Mouse (Mus musculus) CH12.LX (cell line): ENCODE results near the gene Cramp1l. TPM values are rescaled to one million over a fixed set of nuclear protein-coding genes. Genes with fewer than 3 reads are reported as not detected.
A peak's percentile ranks its signal among the peaks of the same experiment; 100 is the strongest.

ENCODE experiments used
- DNase-seq: peaks from one replicate; pipeline ENCODE4 v3.0.0-alpha.2; 2013; ENCODE audit errors: extremely low read depth
- H3K27ac ChIP-seq: 2 replicates; pipeline ENCODE4 v1.5.1; 2012; ENCODE audit warnings: low read depth, mild to moderate bottlenecking, control low read depth, moderate library complexity; ENCODE audit not compliant: insufficient read depth
- H3K27me3 ChIP-seq: replicated peaks from 2 replicates; pipeline ENCODE3; 2012; ENCODE audit warnings: inconsistent platforms
- H3K36me3 ChIP-seq, 2 experiments: replicated peaks in 1 of 2; 2 replicates each; pipeline versions ENCODE3 to v1.6.1; 2012; ENCODE audit warnings: inconsistent platforms in 1 of 2, low read length in 1 of 2, mild to moderate bottlenecking in 1 of 2, mixed read lengths in 1 of 2, moderate library complexity in 1 of 2; ENCODE audit not compliant: control insufficient read depth in 1 of 2, insufficient read depth in 1 of 2
- H3K4me1 ChIP-seq, 2 experiments: 2 replicates each; pipeline ENCODE4 v1.6.1; 2012; ENCODE audit warnings: inconsistent platforms in 1 of 2, moderate library complexity in 1 of 2; ENCODE audit not compliant: insufficient read depth in 2 of 2, control insufficient read depth in 1 of 2
- H3K4me2 ChIP-seq: 2 replicates; pipeline ENCODE4 v1.6.1; 2012; ENCODE audit warnings: low read depth, mild to moderate bottlenecking, control low read depth; ENCODE audit not compliant: poor library complexity, insufficient read depth, severe bottlenecking
- H3K4me3 ChIP-seq, 3 experiments: fragments of 150-350 bp in 1 of 3; sonication (generic) in 1 of 3; replicated peaks in 1 of 3; 2 replicates each; pipeline versions ENCODE3 to v1.5.1; 2011 to 2012; ENCODE audit warnings: low read depth in 2 of 3, low read length in 2 of 3, mild to moderate bottlenecking in 2 of 3, moderate library complexity in 2 of 3, control low read depth in 1 of 3, improper control_type of control experiment in 1 of 3, inconsistent platforms in 1 of 3, mixed read lengths in 1 of 3; ENCODE audit not compliant: poor library complexity in 1 of 3
- H3K79me2 ChIP-seq: replicated peaks from 2 replicates; pipeline ENCODE4 v1.6.1; 2012; ENCODE audit warnings: mild to moderate bottlenecking, moderate library complexity; ENCODE audit not compliant: control insufficient read depth, poor library complexity, insufficient read depth, severe bottlenecking; ENCODE audit errors: extremely low read depth
- H3K9ac ChIP-seq: 2 replicates; pipeline ENCODE4 v1.6.1; 2012; ENCODE audit warnings: low read depth, mild to moderate bottlenecking, control low read depth, moderate library complexity; ENCODE audit not compliant: insufficient read depth
- H3K9me3 ChIP-seq: replicated peaks from 2 replicates; pipeline ENCODE3; 2012; ENCODE audit warnings: low read length, inconsistent platforms, mixed read lengths
- CHD1 ChIP-seq: IDR thresholded peaks from 2 replicates; pipeline ENCODE4 v1.6.1; 2012; ENCODE audit warnings: low read depth, low read length, improper control_type of control experiment, inconsistent platforms
- CTCF ChIP-seq, 2 experiments: IDR thresholded peaks in 1 of 2; conservative IDR thresholded peaks in 1 of 2; 2 replicates each; pipeline ENCODE4 v1.5.1; 2011 to 2012; ENCODE audit warnings: low read depth in 2 of 2, low read length in 2 of 2, improper control_type of control experiment in 1 of 2, inconsistent platforms in 1 of 2, mild to moderate bottlenecking in 1 of 2, moderate library complexity in 1 of 2
- E2F4 ChIP-seq: IDR thresholded peaks from 2 replicates; pipeline ENCODE4 v1.6.1; 2011; ENCODE audit warnings: low read depth, low read length, improper control_type of control experiment; ENCODE audit not compliant: insufficient replicate concordance
- ELF1 ChIP-seq: IDR thresholded peaks from 2 replicates; pipeline ENCODE4 v1.6.1; 2014; ENCODE audit warnings: low read depth, mild to moderate bottlenecking, inconsistent platforms, low read length, improper control_type of control experiment
- EP300 ChIP-seq: IDR thresholded peaks from 2 replicates; pipeline ENCODE4 v1.6.1; 2011; ENCODE audit warnings: low read length, improper control_type of control experiment
- GABPA ChIP-seq: IDR thresholded peaks from 2 replicates; pipeline ENCODE4 v1.6.1; 2012; ENCODE audit warnings: low read depth, low read length, improper control_type of control experiment, inconsistent platforms; ENCODE audit not compliant: insufficient replicate concordance
- HCFC1 ChIP-seq: IDR thresholded peaks from 2 replicates; pipeline ENCODE4 v1.6.1; 2012; ENCODE audit warnings: low read depth, mild to moderate bottlenecking, inconsistent platforms, low read length, improper control_type of control experiment
- JUND ChIP-seq: conservative IDR thresholded peaks from 2 replicates; pipeline ENCODE4 v1.6.1; 2011; ENCODE audit warnings: low read depth, low read length, improper control_type of control experiment
- KAT2A ChIP-seq: IDR thresholded peaks from 2 replicates; pipeline ENCODE4 v1.6.1; 2012; ENCODE audit warnings: low read length, improper control_type of control experiment, inconsistent platforms; ENCODE audit not compliant: insufficient replicate concordance
- MAFK ChIP-seq: IDR thresholded peaks from 2 replicates; pipeline ENCODE4 v1.6.1; 2011; ENCODE audit warnings: low read length, improper control_type of control experiment; ENCODE audit not compliant: insufficient replicate concordance
- MAX ChIP-seq: IDR thresholded peaks from 2 replicates; pipeline ENCODE4 v1.6.1; 2011; ENCODE audit warnings: low read length, improper control_type of control experiment
- MEF2A ChIP-seq: IDR thresholded peaks from 2 replicates; pipeline ENCODE4 v1.6.1; 2014; ENCODE audit warnings: low read depth, mild to moderate bottlenecking, inconsistent platforms, low read length, improper control_type of control experiment, borderline replicate concordance
- MXI1 ChIP-seq: IDR thresholded peaks from 2 replicates; pipeline ENCODE4 v1.6.1; 2011; ENCODE audit warnings: mild to moderate bottlenecking, low read depth, low read length, improper control_type of control experiment
- MYC ChIP-seq: IDR thresholded peaks from 2 replicates; pipeline ENCODE4 v1.6.1; 2011; ENCODE audit warnings: low read depth, mild to moderate bottlenecking, improper control_type of control experiment, low read length
- NELFE ChIP-seq: IDR thresholded peaks from 2 replicates; pipeline ENCODE4 v1.6.1; 2011; ENCODE audit warnings: low read depth, low read length, improper control_type of control experiment
- NRF1 ChIP-seq: IDR thresholded peaks from 2 replicates; pipeline ENCODE4 v1.6.1; 2014; ENCODE audit warnings: low read depth, mild to moderate bottlenecking, inconsistent platforms, low read length, improper control_type of control experiment, moderate library complexity
- PAX5 ChIP-seq: IDR thresholded peaks from 2 replicates; pipeline ENCODE4 v1.6.1; 2012; ENCODE audit warnings: low read length, inconsistent platforms, mixed read lengths
- POLR2AphosphoS2 ChIP-seq: IDR thresholded peaks from 2 replicates; pipeline ENCODE4 v1.6.1; 2011; ENCODE audit warnings: low read depth, low read length, improper control_type of control experiment
- RAD21 ChIP-seq: IDR thresholded peaks from 2 replicates; pipeline ENCODE4 v1.6.1; 2011; ENCODE audit warnings: low read depth, mild to moderate bottlenecking, low read length, improper control_type of control experiment, moderate library complexity
- SMC3 ChIP-seq: IDR thresholded peaks from 2 replicates; pipeline ENCODE4 v1.6.1; 2011; ENCODE audit warnings: low read depth, low read length, improper control_type of control experiment
- TBP ChIP-seq: conservative IDR thresholded peaks from 2 replicates; pipeline ENCODE4 v1.6.1; 2011; ENCODE audit warnings: low read depth, low read length, improper control_type of control experiment
- UBTF ChIP-seq: IDR thresholded peaks from 2 replicates; pipeline ENCODE4 v1.6.1; 2012; ENCODE audit warnings: low read depth, mild to moderate bottlenecking, inconsistent platforms, low read length, improper control_type of control experiment, moderate library complexity
- USF1 ChIP-seq: IDR thresholded peaks from 2 replicates; pipeline ENCODE4 v1.6.1; 2014; ENCODE audit warnings: low read depth, mild to moderate bottlenecking, inconsistent platforms, low read length, improper control_type of control experiment
- ZC3H11A ChIP-seq: IDR thresholded peaks from 2 replicates; pipeline ENCODE4 v1.6.1; 2012; ENCODE audit warnings: low read depth, mild to moderate bottlenecking, inconsistent platforms, low read length, improper control_type of control experiment
- ZKSCAN1 ChIP-seq: IDR thresholded peaks from 2 replicates; pipeline ENCODE4 v1.6.1; 2012; ENCODE audit warnings: low read depth, inconsistent platforms, low read length, improper control_type of control experiment, borderline replicate concordance
- ZMIZ1 ChIP-seq: IDR thresholded peaks from 2 replicates; pipeline ENCODE4 v1.6.1; 2012; ENCODE audit warnings: low read depth, mild to moderate bottlenecking, inconsistent platforms, low read length, improper control_type of control experiment
- ZNF384 ChIP-seq: IDR thresholded peaks from 2 replicates; pipeline ENCODE4 v1.6.1; 2012; ENCODE audit warnings: low read depth, low read length, improper control_type of control experiment, inconsistent platforms
- dilution Hi-C: fragments of 300-500 bp; cut with MboI; formaldehyde crosslinking; loops from 2 replicates; pipeline ENCODE4 v1.14.3; 2020; ENCODE audit warnings: low sequenced_read_pairs; ENCODE audit not compliant: extremely low pct_unique_long_range_greater_than_20kb, extremely low pct_ligation_motif_present
- in situ Hi-C: fragments of 300-500 bp; cut with MboI; formaldehyde crosslinking; loops from 3 replicates; pipeline ENCODE4 v1.14.3; 2019; ENCODE audit warnings: low sequenced_read_pairs, low pct_ligation_motif_present, low pct_unique_long_range_greater_than_20kb, mixed read lengths
- polyA plus RNA-seq: library from polyadenylated mRNA; unstranded; fragments of >175 nt; gene quantifications from 2 replicates; pipeline ENCODE4 v1.2.1, GENCODE M21; 2012; ENCODE audit warnings: low read depth; ENCODE audit not compliant: insufficient read length
- total RNA-seq, 2 experiments: library from RNA; depleted of rRNA; stranded (reverse); fragments of 300-350 nt in 1 of 2; fragments of >200 nt in 1 of 2; gene quantifications; 2 replicates each; pipeline ENCODE4 v1.2.3; 2012 to 2014

Cramp1l gene
- total and polyA plus RNA-seq, 3 experiments = 2.1 to 6.9 (median 4.3) TPM

DNA sequence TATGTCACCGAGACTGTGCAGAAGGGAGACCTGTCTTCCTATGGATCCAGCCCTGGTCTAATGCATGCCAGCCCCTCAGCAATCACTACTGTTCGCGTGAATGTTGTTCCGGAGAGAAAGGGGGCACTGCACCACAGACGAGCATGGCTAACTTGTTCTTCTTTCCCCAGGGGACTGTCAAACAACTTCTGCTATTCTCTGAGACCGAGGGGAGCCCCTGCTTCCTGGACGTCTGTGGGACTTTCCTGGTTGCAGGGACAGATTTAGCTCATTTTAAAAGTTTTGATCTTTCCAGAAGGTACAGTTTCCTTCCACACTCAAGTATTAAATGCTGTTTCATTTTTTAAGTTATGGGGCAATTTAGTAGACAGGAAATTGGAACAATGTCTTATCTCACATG, 29.3 kb upstream of the Cramp1l start (continued):
- TF ChIP-seq ZKSCAN1 (no peak), MEF2A (peak; percentile 95; the same call in 1 of the 2 replicates), MYC (0 out of 2 replicates have a peak, but pooled peaks have one; percentile 32), GABPA (no peak), E2F4 (no peak), HCFC1 (no peak), MXI1 (peak; percentile 36; the same call in 1 of the 2 replicates), MAX (no peak), ZNF384 (peak; percentile 70; the same call in 1 of the 2 replicates)
- TF ChIP-seq, all 38 proteins: peak for 13

- H3K9me3 ChIP-seq = no peaks in the 10 kb centered on the region
Observed at GRCm38 (mm10) chr17:25036183-25036582, 20.6 kb upstream of the Cramp1l start.

More at GRCm38 (mm10) chr17:25036183-25036582, 20.6 kb upstream of the Cramp1l start:
- TF ChIP-seq JUND = no peak
- TF ChIP-seq ZMIZ1 = no peak
- TF ChIP-seq RAD21 = peak; percentile 79
- no peak for TF ChIP-seq UBTF
- TF ChIP-seq HCFC1 = no peak
- TF ChIP-seq EP300 = no peak
- no peak for TF ChIP-seq PAX5
- TF ChIP-seq CHD1 = no peak
- TF ChIP-seq NRF1 = no peak
- TF ChIP-seq CTCF (conservative IDR thresholded peaks at IDR 0.05 in 1 of 2, IDR thresholded peaks at IDR 0.05 in 1 of 2; ENCODE audit: low read depth in 2 of 2, low read length in 2 of 2) = peak; percentile 16 to 80; a peak in 2 of 4 replicates
- TF ChIP-seq MAX = no peak
- peak; percentile 62 for TF ChIP-seq SMC3
- TF ChIP-seq ELF1 = no peak
- TF ChIP-seq KAT2A = no peak
- no peak for TF ChIP-seq POLR2AphosphoS2
- TF ChIP-seq GABPA = no peak
- no peak for TF ChIP-seq ZC3H11A
- TF ChIP-seq MAFK = no peak
- no peak for TF ChIP-seq TBP
- no peak for TF ChIP-seq NELFE
- no peak for TF ChIP-seq USF1
- Histone ChIP-seq H3K9ac (no peak overlapping the region), H3K27ac (no peak overlapping the region), H3K4me2 (no peak overlapping the region), H3K4me3 (no peak overlapping the region), H3K36me3 (peaks cover 21 to 67% of the 10 kb centered on the region in 2 experiments), H3K27me3 (no peaks in the 10 kb centered on the region), H3K79me2 (no peaks in the 10 kb centered on the region), H3K4me1 (0 out of 4 replicates have a peak, but pooled peaks cover 0 to 4% of the 10 kb centered on the region in 2 experiments)
- DNase-seq = peak; percentile 39
- in situ Hi-C loops = no loop called here
- dilution Hi-C loops = no loop called here
